In genomic region chr7:31088206-31088605, GRCm38 (mm10) we compare ENCODE assay signal across 24 mouse cellular contexts. TPM values are rescaled to one million over a fixed set of nuclear protein-coding genes. Genes with fewer than 3 reads are reported as not detected.
DNase-seq lines count a peak whose midpoint lies in the region; ATAC-seq and TF ChIP-seq lines count a peak whose summit lies in the region.
"Had no signal": no experiment of that assay in that cellular context is flagged by ENCODE, and none has a peak within 500 bp of the region (broad histone marks: within the 10 kb centered on the region; RNA-seq: fewer than 3 reads in every experiment).

No protein-coding gene starts in this region.

- no peaks in the 10 kb centered on the region for H3K36me3 ChIP-seq in heart, adult 2 months (ENCODE audit: control insufficient read depth, insufficient read depth, low read length)
- no peaks in the 10 kb centered on the region for H3K36me3 ChIP-seq in hindbrain, postnatal 0 days (ENCODE audit: insufficient read depth, low read length)
- no peaks in the 10 kb centered on the region for H3K36me3 ChIP-seq in hindbrain, embryonic 13.5 days
- no peaks in the 10 kb centered on the region for H3K36me3 ChIP-seq in spleen, adult 2 months (ENCODE audit: control insufficient read depth, insufficient read depth, low read length)
- H3K36me3 ChIP-seq: embryonic facial prominence, embryonic 12.5 days; forebrain, embryonic 12.5 days; G1E; intestine, embryonic 15.5 days had no signal

- no peak for TF ChIP-seq CTCF in heart, adult 2 months (IDR thresholded peaks at IDR 0.05)
- TF ChIP-seq CTCF in hindbrain, postnatal 0 days (IDR thresholded peaks at IDR 0.05; ENCODE audit: low read depth), result no peak
- no peak for TF ChIP-seq CTCF in spleen, adult 2 months (IDR thresholded peaks at IDR 0.05; ENCODE audit: extremely low read depth, insufficient read depth, insufficient read length, insufficient replicate concordance)

- no peak overlapping the region for H3K9ac ChIP-seq in heart, adult 2 months (ENCODE audit: low read depth, low read length)
- no peak overlapping the region for H3K9ac ChIP-seq in hindbrain, postnatal 0 days (replicated peaks; ENCODE audit: low read length)
- H3K9ac ChIP-seq in hindbrain, embryonic 13.5 days, result no peak overlapping the region
- H3K9ac ChIP-seq: embryonic facial prominence, embryonic 12.5 days; forebrain, embryonic 12.5 days; intestine, embryonic 15.5 days had no signal

- H3K9me3 ChIP-seq in hindbrain, postnatal 0 days (ENCODE audit: low read length), result no peaks in the 10 kb centered on the region
- no peaks in the 10 kb centered on the region for H3K9me3 ChIP-seq in hindbrain, embryonic 13.5 days
- H3K9me3 ChIP-seq: embryonic facial prominence, embryonic 12.5 days; forebrain, embryonic 12.5 days; intestine, embryonic 15.5 days had no signal

- TF ChIP-seq POLR2A in heart, adult 2 months (IDR thresholded peaks at IDR 0.05; ENCODE audit: insufficient read depth, low read depth, low read length), result no peak
- no peak for TF ChIP-seq POLR2A in spleen, adult 2 months (IDR thresholded peaks at IDR 0.05; ENCODE audit: low read depth, low read length)

- H3K79me2 ChIP-seq in heart, adult 2 months (replicated peaks; ENCODE audit: control insufficient read depth, insufficient read depth, low read length), result no peaks in the 10 kb centered on the region

- no peaks in the 10 kb centered on the region for H3K27me3 ChIP-seq in heart, adult 2 months (ENCODE audit: control insufficient read depth, insufficient read depth, low read length)
- no peaks in the 10 kb centered on the region for H3K27me3 ChIP-seq in hindbrain, postnatal 0 days (ENCODE audit: insufficient read depth, low read length)
- no peaks in the 10 kb centered on the region for H3K27me3 ChIP-seq in hindbrain, embryonic 13.5 days
- H3K27me3 ChIP-seq in spleen, adult 2 months (ENCODE audit: control insufficient read depth, insufficient read depth, low read length), result no peaks in the 10 kb centered on the region
- H3K27me3 ChIP-seq: embryonic facial prominence, embryonic 12.5 days; intestine, embryonic 15.5 days had no signal

- no peak overlapping the region for H3K4me2 ChIP-seq in hindbrain, postnatal 0 days (ENCODE audit: low read depth, low read length)
- no peak overlapping the region for H3K4me2 ChIP-seq in hindbrain, embryonic 13.5 days
- H3K4me2 ChIP-seq: embryonic facial prominence, embryonic 12.5 days; forebrain, embryonic 12.5 days; heart, embryonic 11.5 days; intestine, embryonic 15.5 days had no signal

- no peak overlapping the region for H3K4me3 ChIP-seq in heart, adult 2 months
- no peak overlapping the region for H3K4me3 ChIP-seq in hindbrain, postnatal 0 days (ENCODE audit: low read length)
- no peak overlapping the region for H3K4me3 ChIP-seq in hindbrain, embryonic 13.5 days
- H3K4me3 ChIP-seq in spleen, adult 2 months (ENCODE audit: extremely low read depth, insufficient read depth, insufficient read length), result no peak overlapping the region
- H3K4me3 ChIP-seq: embryonic facial prominence, embryonic 12.5 days; forebrain, embryonic 12.5 days; intestine, embryonic 15.5 days had no signal

- no peak for ATAC-seq in hindbrain, postnatal 0 days
- no peak for ATAC-seq in hindbrain, embryonic 13.5 days (ENCODE audit: low FRiP score)
- ATAC-seq: CD4-positive, CD25-positive, alpha-beta regulatory T cell, adult 4 months; forebrain, embryonic 16.5 days; intestine, embryonic 15.5 days had no signal

- peak overlapping the region; percentile 52 for H3K27ac ChIP-seq in heart, adult 2 months
- peak overlapping the region; percentile 54; the same call in 1 of the 2 replicates for H3K27ac ChIP-seq in hindbrain, postnatal 0 days
- no peak overlapping the region for H3K27ac ChIP-seq in hindbrain, embryonic 13.5 days
- H3K27ac ChIP-seq in spleen, adult 2 months (ENCODE audit: insufficient read depth, low read length), result peak overlapping the region; percentile 86; the same call in 1 of the 2 replicates
- H3K27ac ChIP-seq: embryonic facial prominence, embryonic 12.5 days; forebrain, embryonic 12.5 days; intestine, embryonic 15.5 days had no signal

- 47% methylated on average over 3 of the region's 3 CpGs for WGBS in heart, adult 2 months
- WGBS in hindbrain, postnatal 0 days, result 52% methylated on average over 3 of the region's 3 CpGs
- WGBS in hindbrain, embryonic 13.5 days, result 74% methylated on average over 3 of the region's 3 CpGs
- WGBS in spleen, adult 2 months, result 81% methylated on average over 3 of the region's 3 CpGs

- no peak for TF ChIP-seq EP300 in heart, adult 2 months (IDR thresholded peaks at IDR 0.05; ENCODE audit: insufficient read depth, low read depth, low read length)

- DNase-seq in adrenal gland, adult 2 months, result peak; percentile 38
- DNase-seq in adrenal gland, postnatal 10 days, result no peak
- DNase-seq in heart, adult 2 months, result no peak
- DNase-seq in heart, adult 9 months (ENCODE audit: low spot score in 2 of 2), result no peak
- no peak for DNase-seq in hindbrain, postnatal 0 days (ENCODE audit: low spot score)
- no peak for DNase-seq in spleen, adult 2 months (ENCODE audit: low read depth in 1 of 2, low spot score in 2 of 2)
- no peak for DNase-seq in spleen, adult 18-20 months
- DNase-seq: B cell, adult 2 months; cerebellum, adult 11 months; cerebellum, adult 8-10 months; cerebellum, postnatal 14 days; gastrocnemius, postnatal 25 days; heart, postnatal 14 days; kidney, adult 18-20 months had no signal

- intact Hi-C loops in heart, adult 2 months (cut with DNase I), result no loop called here

- H3K4me1 ChIP-seq in heart, adult 2 months (ENCODE audit: control insufficient read depth, insufficient read depth, low read length), result peaks cover 13% of the 10 kb centered on the region
- H3K4me1 ChIP-seq in hindbrain, postnatal 0 days (ENCODE audit: insufficient read depth, low read length), result no peaks in the 10 kb centered on the region
- H3K4me1 ChIP-seq in hindbrain, embryonic 13.5 days (replicated peaks), result peaks cover 17% of the 10 kb centered on the region; the same call in 1 of the 2 replicates
- H3K4me1 ChIP-seq in spleen, adult 2 months (ENCODE audit: control insufficient read depth, insufficient read depth, insufficient read length), result peaks cover 17% of the 10 kb centered on the region

RNA-seq across cellular contexts. Expression of gene Fxyd3, which starts 11.7 kb away (rescaled TPM):
- total RNA-seq in adrenal gland, adult 2 months (2021), result 1 to 10 TPM; 1.3 to 3.4 TPM
- 0.04 and 0.73 TPM in 2 replicates for polyA plus RNA-seq in adrenal gland, adult 2 months (2012; rRNA removed)
- total RNA-seq in adrenal gland, postnatal 10 days (2021), result 1 to 10 TPM; 4.0 to 5.6 TPM
- total RNA-seq in heart, adult 2 months (2021), result 1 to 10 TPM; 1.6 to 2.5 TPM
- 4.9 and 5.5 TPM in 2 replicates for polyA plus RNA-seq in heart, adult 2 months (2012; rRNA removed)
- total RNA-seq in hindbrain, postnatal 0 days (2014; rRNA removed), result not detected in 2 replicates
- polyA plus RNA-seq in hindbrain, postnatal 0 days (2015; fragmentation: Nextera tagmentation; extraction: Ambion mirVana), result 1.2 and 1.5 TPM in 2 replicates
- polyA plus RNA-seq in hindbrain, embryonic 13.5 days (2015; fragmentation: Nextera tagmentation; extraction: Ambion mirVana), result 0.79 and 1.3 TPM in 2 replicates
- 0.94 and 1.8 TPM in 2 replicates for polyA plus RNA-seq in spleen, adult 2 months (2012; rRNA removed)
- total RNA-seq: common myeloid progenitor, adult 5-6 weeks; granulocyte monocyte progenitor cell, adult 5-6 weeks had no signal
- polyA plus RNA-seq: G1E had no signal

RNA-seq across cellular contexts. Expression of gene Hpn, which starts 26.9 kb away (rescaled TPM):
- 1 to 10 TPM; 1.3 to 2.6 TPM for total RNA-seq in adrenal gland, adult 2 months (2021)
- polyA plus RNA-seq in adrenal gland, adult 2 months (2012; rRNA removed), result 1.2 and 2.4 TPM in 2 replicates
- total RNA-seq in adrenal gland, postnatal 10 days (2021), result 10 to 100 TPM; 25.1 to 65.2 TPM
- 1 to 10 TPM; 1.7 to 2.6 TPM for total RNA-seq in heart, adult 2 months (2021)
- polyA plus RNA-seq in heart, adult 2 months (2012; rRNA removed), result 2.8 and 5.1 TPM in 2 replicates
- not detected in 2 replicates for total RNA-seq in hindbrain, postnatal 0 days (2014; rRNA removed)
- 0.88 and 1.3 TPM in 2 replicates for polyA plus RNA-seq in hindbrain, postnatal 0 days (2015; fragmentation: Nextera tagmentation; extraction: Ambion mirVana)
- 0.65 and 0.78 TPM in 2 replicates for polyA plus RNA-seq in hindbrain, embryonic 13.5 days (2015; fragmentation: Nextera tagmentation; extraction: Ambion mirVana)
- polyA plus RNA-seq in spleen, adult 2 months (2012; rRNA removed), result 22.1 and 26.8 TPM in 2 replicates
- polyA plus RNA-seq: forebrain, embryonic 16.5 days; G1E had no signal

RNA-seq across cellular contexts. Expression of gene Lgi4, which starts 29.1 kb away (rescaled TPM):
- 1 to 10 TPM; 2.2 to 6.5 TPM for total RNA-seq in adrenal gland, adult 2 months (2021)
- polyA plus RNA-seq in adrenal gland, adult 2 months (2012; rRNA removed), result 3.3 and 6.2 TPM in 2 replicates
- total RNA-seq in adrenal gland, postnatal 10 days (2021), result 1 to 10 TPM; 6.1 to 7.0 TPM
- total RNA-seq in heart, adult 2 months (2021), result 1 to 10 TPM; 3.8 to 3.9 TPM
- 5.4 and 6.5 TPM in 2 replicates for polyA plus RNA-seq in heart, adult 2 months (2012; rRNA removed)
- total RNA-seq in hindbrain, postnatal 0 days (2014; rRNA removed), result 1.9 and 5.9 TPM in 2 replicates
- polyA plus RNA-seq in hindbrain, postnatal 0 days (2015; fragmentation: Nextera tagmentation; extraction: Ambion mirVana), result 1.2 and 1.3 TPM in 2 replicates
- polyA plus RNA-seq in hindbrain, embryonic 13.5 days (2015; fragmentation: Nextera tagmentation; extraction: Ambion mirVana), result 1.1 and 1.6 TPM in 2 replicates
- polyA plus RNA-seq in spleen, adult 2 months (2012; rRNA removed), result 0.92 and 1.0 TPM in 2 replicates
- total RNA-seq: common myeloid progenitor, adult 5-6 weeks; granulocyte monocyte progenitor cell, adult 5-6 weeks had no signal
- polyA plus RNA-seq: CD4-positive, CD25-positive, alpha-beta regulatory T cell, adult 4 months; G1E had no signal

RNA-seq across cellular contexts. Expression of gene Fxyd1, which starts 31.2 kb away (rescaled TPM):
- total RNA-seq in adrenal gland, adult 2 months (2021), result 100 to 1,000 TPM; 307 to 317 TPM
- polyA plus RNA-seq in adrenal gland, adult 2 months (2012; rRNA removed), result 480 and 501 TPM in 2 replicates
- total RNA-seq in adrenal gland, postnatal 10 days (2021), result 100 to 1,000 TPM; 353 to 358 TPM
- 100 to 1,000 TPM; 839 to 985 TPM for total RNA-seq in heart, adult 2 months (2021)
- polyA plus RNA-seq in heart, adult 2 months (2012; rRNA removed), result 1,788 and 1,851 TPM in 2 replicates
- 24.0 and 26.5 TPM in 2 replicates for total RNA-seq in hindbrain, postnatal 0 days (2014; rRNA removed)
- polyA plus RNA-seq in hindbrain, postnatal 0 days (2015; fragmentation: Nextera tagmentation; extraction: Ambion mirVana), result 129 and 150 TPM in 2 replicates
- 27.3 and 30.6 TPM in 2 replicates for polyA plus RNA-seq in hindbrain, embryonic 13.5 days (2015; fragmentation: Nextera tagmentation; extraction: Ambion mirVana)
- polyA plus RNA-seq in spleen, adult 2 months (2012; rRNA removed), result 60.6 and 67.6 TPM in 2 replicates
- total RNA-seq: G1E; granulocyte monocyte progenitor cell, adult 5-6 weeks had no signal
- polyA plus RNA-seq: CD4-positive, CD25-positive, alpha-beta regulatory T cell, adult 4 months; G1E had no signal

RNA-seq across cellular contexts. Expression of gene Fxyd7, which starts 36.9 kb away (rescaled TPM):
- total RNA-seq in adrenal gland, adult 2 months (2021), result 1 to 10 TPM; 1.3 to 1.4 TPM
- polyA plus RNA-seq in adrenal gland, adult 2 months (2012; rRNA removed), result 4.4 and 9.9 TPM in 2 replicates
- total RNA-seq in adrenal gland, postnatal 10 days (2021), result 10 to 100 TPM in 1 of 2 experiments, 1 to 10 TPM in 1; 7.5 to 18.2 TPM
- total RNA-seq in heart, adult 2 months (2021), result 1 to 10 TPM in 1 of 2 experiments, under 1 TPM in 1; 0.63 to 1.5 TPM
- 2.9 and 3.4 TPM in 2 replicates for polyA plus RNA-seq in heart, adult 2 months (2012; rRNA removed)
- total RNA-seq in hindbrain, postnatal 0 days (2014; rRNA removed), result 234 and 282 TPM in 2 replicates
- 466 and 477 TPM in 2 replicates for polyA plus RNA-seq in hindbrain, postnatal 0 days (2015; fragmentation: Nextera tagmentation; extraction: Ambion mirVana)
- 108 and 116 TPM in 2 replicates for polyA plus RNA-seq in hindbrain, embryonic 13.5 days (2015; fragmentation: Nextera tagmentation; extraction: Ambion mirVana)
- 1.1 and 1.2 TPM in 2 replicates for polyA plus RNA-seq in spleen, adult 2 months (2012; rRNA removed)
- total RNA-seq: common myeloid progenitor, adult 5-6 weeks; G1E; granulocyte monocyte progenitor cell, adult 5-6 weeks had no signal
- polyA plus RNA-seq: CD4-positive, CD25-positive, alpha-beta regulatory T cell, adult 4 months; G1E had no signal
